Mouse (Mus musculus): ENCODE measurements around the gene Prps1l3. TPM values are rescaled to one million over a fixed set of nuclear protein-coding genes. Genes with fewer than 3 reads are reported as not detected.

Prps1l3 gene
- polyA plus RNA-seq, 2 experiments: 21.1 to 38.2 TPM

DNA sequence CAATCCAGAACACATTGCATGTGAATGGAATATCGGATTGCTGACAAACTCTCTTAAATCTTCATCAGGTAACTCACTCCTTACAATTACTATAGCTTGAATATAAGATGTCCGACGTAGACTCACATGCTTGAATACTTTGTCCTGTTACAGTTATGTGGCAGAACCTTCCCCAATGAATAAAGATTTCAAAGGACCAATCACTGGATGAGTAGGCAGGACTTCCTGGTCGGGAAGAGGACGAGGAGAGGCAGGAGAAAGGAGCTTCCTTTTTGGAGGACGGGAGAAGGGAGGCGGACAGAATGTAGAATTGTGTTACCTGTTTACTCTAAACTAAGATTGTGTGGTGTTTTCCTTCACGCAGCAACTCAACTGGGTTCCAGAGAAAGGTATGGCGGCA lies 3.8 kb upstream of the Prps1l3 start:
- no peak for ATAC-seq (ENCODE audit: insufficient read depth)
- DNase-seq (ENCODE audit: low read depth in 3 of 3, low spot score in 3 of 3): no peak

DNA sequence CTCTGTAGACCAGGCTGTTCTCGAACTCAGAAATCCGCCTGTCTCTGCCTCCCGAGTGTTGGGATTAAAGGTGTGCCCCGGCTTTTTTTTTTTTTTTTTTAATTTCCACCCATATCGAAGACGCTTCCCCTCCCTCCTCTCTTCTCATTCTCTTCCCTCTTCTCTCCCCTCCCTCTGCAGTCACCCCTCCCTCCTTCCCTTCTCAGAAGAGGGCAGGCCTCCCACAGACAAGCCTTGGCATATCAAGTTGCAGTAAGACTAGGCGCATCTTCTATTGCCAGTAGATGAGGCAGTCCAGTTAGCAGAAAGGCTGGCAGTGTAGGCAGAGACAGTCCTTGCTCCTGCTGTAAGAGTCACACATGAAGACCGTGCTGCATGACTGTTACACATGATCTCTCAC lies 2.4 kb upstream of the Prps1l3 start:
- ATAC-seq (ENCODE audit: insufficient read depth): no peak
- peaks cover 11 to 15% of the 10 kb centered on the region in 2 experiments for H3K4me1 ChIP-seq (replicated peaks; ENCODE audit: control insufficient read depth in 2 of 2, insufficient read depth in 2 of 2, low read length in 1 of 2)
- H3K9me3 ChIP-seq (ENCODE audit: control insufficient read depth, low read length): no peaks in the 10 kb centered on the region
- TF ChIP-seq EP300 (IDR thresholded peaks at IDR 0.05; ENCODE audit: low read depth) (no peak), CTCF (IDR thresholded peaks at IDR 0.05; ENCODE audit: low read depth) (no peak)
- H3K36me3 ChIP-seq (replicated peaks; ENCODE audit: control insufficient read depth, insufficient read depth, low read depth): no peaks in the 10 kb centered on the region
- no peak for DNase-seq (ENCODE audit: low read depth in 3 of 3, low spot score in 3 of 3)
- no peak overlapping the region for H3K4me3 ChIP-seq (ENCODE audit: insufficient read depth in 1 of 2, low read depth in 2 of 2, low read length in 2 of 2)
- no peak overlapping the region for H3K27ac ChIP-seq
- no peaks in the 10 kb centered on the region for H3K27me3 ChIP-seq (ENCODE audit: control insufficient read depth, insufficient read depth, low read length)
- H3K4me2 ChIP-seq (ENCODE audit: low read depth): no peak overlapping the region
- H3K9ac ChIP-seq (replicated peaks): no peak overlapping the region
- WGBS (ENCODE audit: insufficient replicate concordance): 69% methylated on average over 8 of the region's 8 CpGs

More for the DNA sequence above, 3.8 kb upstream of the Prps1l3 start:
- Histone ChIP-seq H3K4me1 (replicated peaks; ENCODE audit: control insufficient read depth in 2 of 2, insufficient read depth in 2 of 2, low read length in 1 of 2) (peaks cover 6 to 10% of the 10 kb centered on the region in 2 experiments), H3K27me3 (ENCODE audit: control insufficient read depth, insufficient read depth, low read length) (no peaks in the 10 kb centered on the region), H3K4me2 (ENCODE audit: low read depth) (no peak overlapping the region), H3K27ac (no peak overlapping the region), H3K36me3 (replicated peaks; ENCODE audit: control insufficient read depth, insufficient read depth, low read depth) (no peaks in the 10 kb centered on the region), H3K4me3 (ENCODE audit: insufficient read depth in 1 of 2, low read depth in 2 of 2, low read length in 2 of 2) (no peak overlapping the region), H3K9ac (replicated peaks) (no peak overlapping the region), H3K9me3 (ENCODE audit: control insufficient read depth, low read length) (no peaks in the 10 kb centered on the region)
- WGBS (ENCODE audit: insufficient replicate concordance): 71% methylated on average over 9 of the region's 9 CpGs
- TF ChIP-seq EP300 (IDR thresholded peaks at IDR 0.05; ENCODE audit: low read depth): no peak
- TF ChIP-seq CTCF (IDR thresholded peaks at IDR 0.05; ENCODE audit: low read depth): no peak

DNA sequence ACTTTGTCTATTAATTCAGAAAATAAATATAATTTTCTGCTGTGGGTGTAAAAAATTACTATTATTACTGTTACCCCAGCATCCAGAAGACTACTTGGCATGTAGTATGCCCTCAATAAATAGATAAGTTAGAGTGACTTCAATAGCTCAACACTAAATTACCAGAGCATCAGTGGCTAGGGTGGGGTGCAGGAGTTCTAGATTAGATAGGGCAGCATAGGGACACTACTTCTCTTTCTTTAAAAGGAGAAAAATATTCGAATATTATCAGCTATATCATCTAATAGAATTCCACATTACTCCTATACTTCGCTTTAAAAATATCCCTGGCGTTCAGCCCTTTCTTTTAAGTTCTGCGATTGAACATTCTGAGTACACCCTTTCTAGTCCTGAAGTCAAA lies 509 bp upstream of the Prps1l3 start:
- peak; percentile 44; the same call in 1 of the 2 replicates for ATAC-seq (ENCODE audit: insufficient read depth)
- peak overlapping the region; percentile 75 for H3K9ac ChIP-seq (replicated peaks)
- peaks cover 13 to 15% of the 10 kb centered on the region in 2 experiments for H3K4me1 ChIP-seq (replicated peaks; ENCODE audit: control insufficient read depth in 2 of 2, insufficient read depth in 2 of 2, low read length in 1 of 2)
- H3K27me3 ChIP-seq (ENCODE audit: control insufficient read depth, insufficient read depth, low read length): no peaks in the 10 kb centered on the region
- H3K27ac ChIP-seq: peak overlapping the region; percentile 87
- TF ChIP-seq EP300 (IDR thresholded peaks at IDR 0.05; ENCODE audit: low read depth) (no peak), CTCF (IDR thresholded peaks at IDR 0.05; ENCODE audit: low read depth) (no peak)
- DNase-seq (ENCODE audit: low read depth in 3 of 3, low spot score in 3 of 3): no peak
- no peaks in the 10 kb centered on the region for H3K36me3 ChIP-seq (replicated peaks; ENCODE audit: control insufficient read depth, insufficient read depth, low read depth)
- H3K4me3 ChIP-seq (ENCODE audit: insufficient read depth in 1 of 2, low read depth in 2 of 2, low read length in 2 of 2): peak overlapping the region; percentile 71 to 93
- WGBS (ENCODE audit: insufficient replicate concordance): 11% methylated on average over 4 of the region's 4 CpGs
- no peaks in the 10 kb centered on the region for H3K9me3 ChIP-seq (ENCODE audit: control insufficient read depth, low read length)
- peak overlapping the region; percentile 78 for H3K4me2 ChIP-seq (ENCODE audit: low read depth)

DNA sequence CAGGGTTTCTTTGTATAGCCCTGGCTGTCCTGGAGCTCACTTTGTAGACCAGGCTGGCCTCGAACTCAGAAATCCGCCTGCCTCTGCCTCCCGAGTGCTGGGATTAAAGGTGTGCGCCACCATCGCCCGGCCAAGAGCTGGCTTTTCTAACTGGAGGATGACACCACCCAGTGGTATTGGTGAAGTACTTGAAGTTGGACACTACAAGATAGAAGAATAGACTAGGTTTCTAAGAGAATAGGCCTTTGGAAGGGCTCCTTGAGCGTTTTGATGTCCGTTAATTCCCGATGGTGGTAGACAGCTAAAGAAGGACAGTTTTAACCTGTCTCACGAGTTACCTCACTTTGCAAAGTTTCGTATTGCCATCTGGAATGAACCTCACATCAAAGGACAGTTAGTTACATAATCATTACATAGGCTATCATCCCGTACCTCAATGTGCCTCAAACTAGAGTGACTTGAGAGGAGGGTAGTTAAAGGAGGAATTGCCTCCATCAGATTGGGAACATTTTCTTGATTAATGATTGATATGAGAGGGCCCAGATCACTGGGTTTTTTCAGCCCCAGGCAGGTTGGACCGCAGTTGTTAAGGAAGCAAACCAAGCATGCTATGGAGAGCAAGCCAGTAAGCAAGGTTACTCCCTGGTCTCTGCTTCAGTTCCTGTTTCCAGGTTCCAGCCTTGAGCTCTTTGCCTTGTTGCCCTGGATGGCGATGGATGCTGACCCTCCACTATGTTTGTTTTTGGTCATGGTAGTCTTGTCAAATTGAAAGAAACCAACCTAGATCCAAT lies 1.1 kb downstream of the Prps1l3 start:
- peak overlapping the region; percentile 77 for H3K9ac ChIP-seq (replicated peaks)
- peak overlapping the region; percentile 78 for H3K4me2 ChIP-seq (ENCODE audit: low read depth)
- H3K27me3 ChIP-seq (ENCODE audit: control insufficient read depth, insufficient read depth, low read length): no peaks in the 10 kb centered on the region
- 25% methylated on average over 14 of the region's 14 CpGs for WGBS (ENCODE audit: insufficient replicate concordance)
- ATAC-seq (ENCODE audit: insufficient read depth): peak; percentile 26; the same call in 1 of the 2 replicates
- H3K9me3 ChIP-seq (ENCODE audit: control insufficient read depth, low read length): no peaks in the 10 kb centered on the region
- 0 out of 2 replicates have a peak, but pooled peaks cover 3% of the 10 kb centered on the region for H3K36me3 ChIP-seq (replicated peaks; ENCODE audit: control insufficient read depth, insufficient read depth, low read depth)
- H3K4me3 ChIP-seq (ENCODE audit: insufficient read depth in 1 of 2, low read depth in 2 of 2, low read length in 2 of 2): peak overlapping the region; percentile 71 to 87
- peak overlapping the region; percentile 71 for H3K27ac ChIP-seq
- peaks cover 17 to 18% of the 10 kb centered on the region in 2 experiments for H3K4me1 ChIP-seq (replicated peaks; ENCODE audit: control insufficient read depth in 2 of 2, insufficient read depth in 2 of 2, low read length in 1 of 2)
- TF ChIP-seq EP300 (IDR thresholded peaks at IDR 0.05; ENCODE audit: low read depth) (no peak), CTCF (IDR thresholded peaks at IDR 0.05; ENCODE audit: low read depth) (peak; percentile 57)
- peak; percentile 49 to 62 (median 54) for DNase-seq (ENCODE audit: low read depth in 3 of 3, low spot score in 3 of 3)

DNA sequence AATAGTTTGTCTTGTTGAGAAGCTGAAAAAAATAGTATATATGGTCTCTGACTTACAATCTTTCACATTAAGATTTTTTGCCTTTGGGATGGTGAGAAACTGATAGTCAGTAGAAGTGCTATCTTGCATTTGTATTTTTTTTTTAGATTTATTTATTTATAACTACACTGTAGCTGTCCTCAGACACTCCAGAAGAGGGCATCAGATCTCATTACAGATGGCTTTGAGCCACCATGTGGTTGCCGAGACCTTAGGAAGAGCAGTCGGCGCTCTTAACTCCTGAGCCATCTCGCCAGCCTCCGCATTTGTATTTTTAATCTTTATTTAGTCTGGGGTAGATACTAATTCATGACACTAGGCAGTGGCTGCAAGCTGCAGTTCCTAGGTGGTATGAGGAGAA lies 3.2 kb downstream of the Prps1l3 start:
- no peak for DNase-seq (ENCODE audit: low read depth in 3 of 3, low spot score in 3 of 3)
- no peak for ATAC-seq (ENCODE audit: insufficient read depth)
- no peak for TF ChIP-seq EP300 (IDR thresholded peaks at IDR 0.05; ENCODE audit: low read depth)
- peak; percentile 40 for TF ChIP-seq CTCF (IDR thresholded peaks at IDR 0.05; ENCODE audit: low read depth)
- H3K4me2 ChIP-seq (ENCODE audit: low read depth): peak overlapping the region; percentile 33
- WGBS (ENCODE audit: insufficient replicate concordance): 41% methylated on average over 5 of the region's 5 CpGs
- no peak overlapping the region for H3K4me3 ChIP-seq (ENCODE audit: insufficient read depth in 1 of 2, low read depth in 2 of 2, low read length in 2 of 2)
- no peaks in the 10 kb centered on the region for H3K9me3 ChIP-seq (ENCODE audit: control insufficient read depth, low read length)
- no peak overlapping the region for H3K9ac ChIP-seq (replicated peaks)
- H3K27me3 ChIP-seq (ENCODE audit: control insufficient read depth, insufficient read depth, low read length): no peaks in the 10 kb centered on the region
- H3K36me3 ChIP-seq (replicated peaks; ENCODE audit: control insufficient read depth, insufficient read depth, low read depth): peaks cover 4% of the 10 kb centered on the region
- peaks cover 17 to 18% of the 10 kb centered on the region in 2 experiments for H3K4me1 ChIP-seq (replicated peaks; ENCODE audit: control insufficient read depth in 2 of 2, insufficient read depth in 2 of 2, low read length in 1 of 2)
- H3K27ac ChIP-seq: no peak overlapping the region
